Mouse (Mus musculus) testis, postnatal 10 days (tissue): ENCODE measurements around the gene Tnk2.

Experiments
- DNase-seq: peaks from one replicate; pipeline ENCODE4 v3.0.0; 2021; ENCODE audit warnings: low spot score

Tnk2 gene

GRCm38 (mm10) chr16:32678812-32679211 is 35.1 kb downstream of the Tnk2 start:
- DNase-seq = peak; percentile 32

GRCm38 (mm10) chr16:32679976-32680375 is 36.3 kb downstream of the Tnk2 start:
- peak; percentile 53 for DNase-seq

- peak; percentile 45 for DNase-seq
These were observed 37.1 kb downstream of the Tnk2 start for GRCm38 (mm10) chr16:32680806-32681205.

GRCm38 (mm10) chr16:32682194-32682593 is 38.5 kb downstream of the Tnk2 start:
- peak; percentile 89 for DNase-seq

GRCm38 (mm10) chr16:32682841-32683240 is 39.2 kb downstream of the Tnk2 start:
- DNase-seq = peak; percentile 48

GRCm38 (mm10) chr16:32683343-32683742 is 39.7 kb downstream of the Tnk2 start:
- peak; percentile 60 for DNase-seq

- DNase-seq = peak; percentile 37
These were observed 41.7 kb downstream of the Tnk2 start for GRCm38 (mm10) chr16:32685405-32685804.

GRCm38 (mm10) chr16:32685998-32686397 is 42.3 kb downstream of the Tnk2 start:
- peak; percentile 36 for DNase-seq

GRCm38 (mm10) chr16:32687221-32687620 is 43.5 kb downstream of the Tnk2 start:
- DNase-seq = no peak

- peak; percentile 33 for DNase-seq
These were observed 45.1 kb downstream of the Tnk2 start for GRCm38 (mm10) chr16:32688770-32689169.

- DNase-seq = peak; percentile 83
These were observed 45.8 kb downstream of the Tnk2 start for GRCm38 (mm10) chr16:32689501-32689900.

GRCm38 (mm10) chr16:32696841-32697464 is 53.3 kb downstream of the Tnk2 start:
- no peak for DNase-seq

- DNase-seq = no peak
These were observed 54.2 kb downstream of the Tnk2 start for GRCm38 (mm10) chr16:32697665-32698446.

- DNase-seq = no peak
These were observed 54.9 kb downstream of the Tnk2 start for GRCm38 (mm10) chr16:32698550-32698949.

GRCm38 (mm10) chr16:32703312-32703912 is 59.7 kb downstream of the Tnk2 start:
- no peak for DNase-seq

GRCm38 (mm10) chr16:32705606-32706005 is 61.9 kb downstream of the Tnk2 start:
- DNase-seq = no peak

GRCm38 (mm10) chr16:32707111-32707823 is 63.6 kb downstream of the Tnk2 start:
- DNase-seq = no peak

GRCm38 (mm10) chr16:32707824-32708456 is 64.3 kb downstream of the Tnk2 start:
- DNase-seq = no peak

GRCm38 (mm10) chr16:32708457-32709033 is 64.9 kb downstream of the Tnk2 start:
- DNase-seq = no peak

- DNase-seq = no peak
These were observed 65.4 kb downstream of the Tnk2 start for GRCm38 (mm10) chr16:32709116-32709515.

- DNase-seq = no peak
These were observed 66.9 kb downstream of the Tnk2 start for GRCm38 (mm10) chr16:32710426-32711070.
